Mouse (Mus musculus): ENCODE data around the gene Vps13a. TPM values are rescaled to one million over a fixed set of nuclear protein-coding genes. Genes with fewer than 3 reads are reported as not detected.

The Vps13a gene
- polyA plus RNA-seq, 1 experiment from 2014 or later = 7.0 TPM

GRCm38 (mm10) chr19:16736854-16737253 lies 43.9 kb downstream of the Vps13a start:
- Histone ChIP-seq H3K36me3 (no peaks in the 10 kb centered on the region), H3K4me3 (no peak overlapping the region), H3K9me3 (replicated peaks) (no peaks in the 10 kb centered on the region), H3K27me3 (ENCODE audit: low read depth, poor library complexity, severe bottlenecking) (no peaks in the 10 kb centered on the region), H3K4me1 (no peaks in the 10 kb centered on the region), H3K27ac (no peak overlapping the region)
- WGBS = 90% methylated on average over 4 of the region's 4 CpGs
- no peak for DNase-seq (ENCODE audit: low spot score)

GRCm38 (mm10) chr19:16728729-16729128 lies 52.0 kb downstream of the Vps13a start:
- Histone ChIP-seq H3K9me3 (replicated peaks) (no peaks in the 10 kb centered on the region), H3K36me3 (no peaks in the 10 kb centered on the region), H3K4me1 (no peaks in the 10 kb centered on the region), H3K27me3 (ENCODE audit: low read depth, poor library complexity, severe bottlenecking) (no peaks in the 10 kb centered on the region), H3K4me3 (no peak overlapping the region), H3K27ac (no peak overlapping the region)
- 51% methylated on average over 2 of the region's 2 CpGs for WGBS
- DNase-seq (ENCODE audit: low spot score) = no peak

DNA sequence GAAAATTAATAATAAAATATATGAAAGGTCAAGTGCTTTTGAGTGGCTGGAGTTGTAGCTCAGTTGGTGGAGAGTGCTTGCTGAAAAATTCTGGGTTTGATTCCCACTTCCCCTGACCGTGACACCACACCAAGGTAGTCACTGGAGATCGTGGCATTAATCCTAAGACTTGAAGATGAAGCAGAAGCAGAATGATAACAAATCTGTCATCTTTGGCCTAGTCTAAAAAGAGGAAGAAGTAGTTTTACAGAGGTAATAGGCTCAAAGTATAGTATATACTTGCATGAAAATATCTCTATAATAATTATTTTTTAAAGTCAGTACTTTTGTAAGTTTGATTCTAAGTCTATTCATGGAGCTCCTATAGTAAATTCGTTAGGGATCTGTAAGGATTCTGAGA lies 65.5 kb downstream of the Vps13a start:
- Histone ChIP-seq H3K4me1 (no peaks in the 10 kb centered on the region), H3K27ac (no peak overlapping the region), H3K36me3 (no peaks in the 10 kb centered on the region), H3K4me3 (no peak overlapping the region), H3K27me3 (ENCODE audit: low read depth, poor library complexity, severe bottlenecking) (no peaks in the 10 kb centered on the region), H3K9me3 (replicated peaks) (no peaks in the 10 kb centered on the region)
- DNase-seq (ENCODE audit: low spot score) = no peak
- WGBS = 89% methylated on average over 3 of the region's 3 CpGs

DNA sequence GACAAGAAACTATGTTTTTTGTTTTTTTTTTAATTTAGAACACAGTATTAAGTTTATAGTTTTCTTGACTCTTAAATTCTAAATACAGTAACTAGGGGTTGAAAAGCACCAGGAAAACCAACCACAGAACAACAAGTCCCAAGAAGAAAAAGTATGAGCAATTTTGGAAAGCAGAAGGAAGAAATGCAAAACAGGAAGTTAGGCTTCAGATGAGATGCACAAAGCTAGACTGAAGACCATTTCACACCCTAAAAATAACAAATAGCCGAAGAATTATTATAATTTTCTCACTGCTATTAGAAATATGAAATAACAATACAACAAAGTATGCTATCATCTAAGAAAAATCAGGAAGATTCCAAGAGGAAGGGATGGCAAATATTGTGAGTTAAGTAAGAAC lies 78.9 kb downstream of the Vps13a start:
- Histone ChIP-seq H3K36me3 (no peaks in the 10 kb centered on the region), H3K9me3 (replicated peaks) (no peaks in the 10 kb centered on the region), H3K4me3 (no peak overlapping the region), H3K27me3 (ENCODE audit: low read depth, poor library complexity, severe bottlenecking) (no peaks in the 10 kb centered on the region), H3K27ac (no peak overlapping the region), H3K4me1 (no peaks in the 10 kb centered on the region)
- WGBS = 93% methylated on average over 1 of the region's 1 CpGs
- no peak for DNase-seq (ENCODE audit: low spot score)

DNA sequence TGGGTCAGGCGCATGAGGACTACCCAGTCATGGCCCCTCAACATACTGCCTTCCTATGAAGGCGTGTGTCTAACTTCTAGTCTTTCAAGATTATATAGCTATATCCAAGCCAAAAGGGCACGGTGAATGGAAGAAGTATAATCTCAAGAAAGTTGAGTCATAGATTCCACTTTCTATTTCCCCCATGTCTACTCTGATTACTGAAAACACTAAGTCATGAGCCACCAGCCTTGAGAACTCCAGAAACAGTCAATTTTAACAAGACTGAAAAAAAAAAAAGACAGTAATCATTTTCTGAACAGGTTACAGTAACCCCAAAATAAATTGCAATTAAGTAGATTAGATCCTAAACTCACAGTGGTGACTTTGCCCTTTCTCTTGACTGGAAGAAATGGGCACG lies 95.8 kb downstream of the Vps13a start:
- H3K36me3 ChIP-seq = no peaks in the 10 kb centered on the region
- H3K9me3 ChIP-seq (replicated peaks) = no peaks in the 10 kb centered on the region
- no peak for DNase-seq (ENCODE audit: low spot score)
- no peaks in the 10 kb centered on the region for H3K27me3 ChIP-seq (ENCODE audit: low read depth, poor library complexity, severe bottlenecking)
- H3K27ac ChIP-seq = no peak overlapping the region
- H3K4me3 ChIP-seq = no peak overlapping the region
- whole genome bisulfite sequencing = 89% methylated on average over 4 of the region's 4 CpGs
- H3K4me1 ChIP-seq = no peaks in the 10 kb centered on the region

- Histone ChIP-seq H3K9me3 (replicated peaks) (no peaks in the 10 kb centered on the region), H3K4me1 (no peaks in the 10 kb centered on the region), H3K36me3 (no peaks in the 10 kb centered on the region), H3K4me3 (no peak overlapping the region), H3K27me3 (ENCODE audit: low read depth, poor library complexity, severe bottlenecking) (no peaks in the 10 kb centered on the region), H3K27ac (no peak overlapping the region)
- 90% methylated on average over 2 of the region's 2 CpGs for WGBS
- no peak for DNase-seq (ENCODE audit: low spot score)
These were observed 96.5 kb downstream of the Vps13a start for GRCm38 (mm10) chr19:16684210-16684609.

DNA sequence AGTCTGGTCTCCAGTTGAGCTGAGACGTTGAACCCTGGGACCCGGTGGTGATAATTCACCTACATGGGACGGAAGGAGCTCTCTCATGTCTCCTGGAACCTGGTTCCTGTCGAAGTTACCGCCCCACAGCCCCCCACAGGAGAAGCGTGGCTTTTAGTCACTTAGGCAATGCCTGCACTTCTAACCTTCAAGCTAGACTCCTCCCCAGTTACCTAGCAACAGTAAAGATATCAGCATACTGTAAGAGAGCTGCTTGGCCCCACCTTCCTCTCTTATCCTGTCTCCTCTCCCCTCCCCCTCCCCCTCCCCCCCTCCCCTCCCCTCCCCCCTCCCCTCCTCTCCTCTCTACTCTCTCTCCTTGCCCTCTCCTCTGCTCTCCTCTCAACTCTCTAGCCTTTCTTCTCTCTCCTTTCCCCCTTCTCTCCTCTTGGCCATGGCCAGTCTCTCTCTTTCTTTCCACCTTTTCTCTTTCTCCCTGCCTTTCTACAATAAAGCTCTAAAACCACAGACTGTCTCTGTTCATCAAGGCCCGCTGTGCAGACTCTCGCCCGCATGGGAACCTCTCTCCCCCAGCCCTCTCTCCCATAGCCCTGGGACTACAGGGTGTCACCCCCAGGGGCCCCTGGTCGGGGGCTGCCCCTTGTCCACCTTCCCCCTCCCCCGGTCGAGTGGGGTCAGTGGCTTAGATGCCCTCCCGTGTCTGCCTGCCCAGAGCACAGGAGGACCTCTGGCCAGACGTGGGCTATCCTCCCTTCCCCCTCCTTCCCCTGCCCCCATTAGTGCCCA lies 154.9 kb downstream of the Vps13a start:
- no peak overlapping the region for H3K27ac ChIP-seq
- no peak for DNase-seq (ENCODE audit: low spot score)
- peaks cover 8% of the 10 kb centered on the region for H3K4me1 ChIP-seq
- H3K4me3 ChIP-seq = no peak overlapping the region
- no peaks in the 10 kb centered on the region for H3K9me3 ChIP-seq (replicated peaks)
- WGBS = 16% methylated on average over 14 of the region's 14 CpGs
- H3K36me3 ChIP-seq = no peaks in the 10 kb centered on the region
- no peaks in the 10 kb centered on the region for H3K27me3 ChIP-seq (ENCODE audit: low read depth, poor library complexity, severe bottlenecking)

DNA sequence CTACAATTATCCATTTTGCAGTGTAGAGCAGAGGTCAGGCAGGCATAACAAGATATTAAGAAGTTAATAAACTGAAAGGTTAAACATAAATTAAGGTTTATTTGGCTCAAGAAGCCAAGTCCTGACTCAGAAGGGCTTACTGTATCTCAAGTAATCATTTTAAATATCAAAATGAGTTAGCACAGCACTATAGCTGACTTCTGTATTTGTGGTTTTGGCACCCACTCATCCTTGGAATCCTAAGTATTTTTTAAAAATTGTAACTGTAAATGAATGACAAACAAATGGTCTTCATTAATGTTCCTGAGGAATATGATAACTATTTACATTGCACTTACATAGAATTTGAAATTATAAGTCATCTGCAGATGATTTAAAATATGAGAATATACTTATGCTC lies 155.7 kb downstream of the Vps13a start:
- no peaks in the 10 kb centered on the region for H3K27me3 ChIP-seq (ENCODE audit: low read depth, poor library complexity, severe bottlenecking)
- no peaks in the 10 kb centered on the region for H3K36me3 ChIP-seq
- DNase-seq (ENCODE audit: low spot score) = no peak
- H3K27ac ChIP-seq = no peak overlapping the region
- peaks cover 8% of the 10 kb centered on the region for H3K4me1 ChIP-seq
- no peak overlapping the region for H3K4me3 ChIP-seq
- no peaks in the 10 kb centered on the region for H3K9me3 ChIP-seq (replicated peaks)

- peaks cover 8% of the 10 kb centered on the region for H3K4me1 ChIP-seq
- DNase-seq (ENCODE audit: low spot score) = no peak
- no peak overlapping the region for H3K4me3 ChIP-seq
- H3K27ac ChIP-seq = no peak overlapping the region
- no peaks in the 10 kb centered on the region for H3K9me3 ChIP-seq (replicated peaks)
- WGBS = 94% methylated on average over 4 of the region's 4 CpGs
- H3K36me3 ChIP-seq = no peaks in the 10 kb centered on the region
- H3K27me3 ChIP-seq (ENCODE audit: low read depth, poor library complexity, severe bottlenecking) = no peaks in the 10 kb centered on the region
These were observed 157.6 kb downstream of the Vps13a start for GRCm38 (mm10) chr19:16623154-16623553.

DNA sequence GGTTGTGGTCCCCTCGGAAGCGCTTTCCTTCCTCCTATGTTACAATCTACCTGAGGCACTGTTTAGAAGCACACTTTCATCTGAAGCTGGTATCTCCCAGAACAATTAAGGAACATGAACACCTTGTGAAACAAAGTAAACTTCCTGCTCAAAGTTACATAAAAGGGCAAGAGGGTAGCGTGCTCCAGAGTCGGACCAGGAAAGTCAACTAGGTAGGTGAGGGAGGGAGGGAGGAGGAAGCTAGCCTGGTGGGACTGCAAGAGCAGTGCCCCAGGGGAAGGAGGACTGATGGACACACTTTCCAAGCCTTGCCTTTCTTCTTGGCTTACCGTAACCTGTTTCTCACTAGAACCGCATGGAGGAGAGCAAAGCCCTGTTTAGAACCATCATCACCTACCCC lies 173.1 kb downstream of the Vps13a start:
- Histone ChIP-seq H3K27ac (no peak overlapping the region), H3K27me3 (ENCODE audit: low read depth, poor library complexity, severe bottlenecking) (no peaks in the 10 kb centered on the region), H3K9me3 (replicated peaks) (no peaks in the 10 kb centered on the region), H3K4me1 (no peaks in the 10 kb centered on the region), H3K36me3 (no peaks in the 10 kb centered on the region), H3K4me3 (no peak overlapping the region)
- no peak for DNase-seq (ENCODE audit: low spot score)
- 87% methylated on average over 6 of the region's 6 CpGs for WGBS

- WGBS = 89% methylated on average over 8 of the region's 8 CpGs
- Histone ChIP-seq H3K27ac (no peak overlapping the region), H3K9me3 (replicated peaks) (no peaks in the 10 kb centered on the region), H3K4me1 (peaks cover 8% of the 10 kb centered on the region), H3K27me3 (ENCODE audit: low read depth, poor library complexity, severe bottlenecking) (0 out of 2 replicates have a peak, but pooled peaks cover 5% of the 10 kb centered on the region), H3K4me3 (no peak overlapping the region), H3K36me3 (no peaks in the 10 kb centered on the region)
- DNase-seq (ENCODE audit: low spot score) = no peak
These were observed 178.7 kb downstream of the Vps13a start for GRCm38 (mm10) chr19:16602026-16602425.

GRCm38 (mm10) chr19:16599298-16599970 lies 181.3 kb downstream of the Vps13a start:
- Histone ChIP-seq H3K4me3 (no peak overlapping the region), H3K9me3 (replicated peaks) (no peaks in the 10 kb centered on the region), H3K27ac (no peak overlapping the region), H3K4me1 (peaks cover 8% of the 10 kb centered on the region), H3K36me3 (no peaks in the 10 kb centered on the region), H3K27me3 (ENCODE audit: low read depth, poor library complexity, severe bottlenecking) (0 out of 2 replicates have a peak, but pooled peaks cover 5% of the 10 kb centered on the region)
- WGBS = 19% methylated on average over 9 of the region's 9 CpGs
- peak; percentile 80 for DNase-seq (ENCODE audit: low spot score)

DNA sequence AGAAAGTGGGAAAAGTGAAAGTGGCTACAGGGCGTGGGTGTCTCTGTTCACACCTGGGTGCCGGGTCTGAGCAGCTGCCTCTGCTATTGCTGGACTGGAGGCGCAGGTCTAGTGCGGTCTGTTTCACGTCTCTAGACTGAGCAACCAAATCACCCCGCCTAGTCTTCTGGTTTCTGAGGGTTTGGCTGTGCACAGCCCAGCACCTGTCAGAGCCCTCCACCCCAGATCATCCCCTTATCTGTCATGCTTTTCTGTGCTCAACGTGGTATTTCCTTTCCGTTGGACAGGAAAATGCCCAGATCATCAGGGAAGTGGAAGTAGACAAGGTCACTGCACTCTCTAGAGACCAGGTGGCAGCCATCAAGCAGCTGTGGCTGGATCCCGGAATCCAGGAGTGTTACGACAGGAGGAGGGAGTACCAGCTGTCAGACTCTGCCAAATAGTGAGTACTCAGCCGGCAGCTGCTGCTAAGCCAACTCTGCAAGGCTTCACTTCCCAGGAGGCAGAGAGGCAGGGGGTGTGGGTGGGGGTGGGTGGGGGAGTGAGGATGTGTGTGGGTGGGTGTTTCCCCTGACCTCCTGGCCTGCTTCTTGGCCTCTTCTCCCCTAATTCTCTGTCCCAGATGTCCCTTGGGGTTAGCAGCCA lies 182.0 kb downstream of the Vps13a start:
- WGBS = 43% methylated on average over 11 of the region's 11 CpGs

More for the DNA sequence above, 182.0 kb downstream of the Vps13a start:
- Histone ChIP-seq H3K9me3 (replicated peaks) (no peaks in the 10 kb centered on the region), H3K36me3 (no peaks in the 10 kb centered on the region), H3K4me3 (no peak overlapping the region), H3K4me1 (peaks cover 8% of the 10 kb centered on the region), H3K27ac (no peak overlapping the region), H3K27me3 (ENCODE audit: low read depth, poor library complexity, severe bottlenecking) (0 out of 2 replicates have a peak, but pooled peaks cover 5% of the 10 kb centered on the region)
- DNase-seq (ENCODE audit: low spot score) = peak; percentile 41

Data from limb, embryonic 10.5 days (tissue).